Mouse (Mus musculus) lung, embryonic 14.5 days (tissue): ENCODE measurements around the gene Mfrp. TPM values are rescaled to one million over a fixed set of nuclear protein-coding genes. Genes with fewer than 3 reads are reported as not detected.

Source experiments
- ATAC-seq: fragments of 200-750 bp; cut with Nextera tagmentation; 2 replicates; pipeline ENCODE4 v1.8.0; 2017; ENCODE audit warnings: mild to moderate bottlenecking, moderate TSS enrichment, moderate library complexity; ENCODE audit not compliant: insufficient read depth
- DNase-seq: peaks from one replicate; pipeline ENCODE4 v3.0.0-alpha.2; 2015
- H3K27ac ChIP-seq: fragments of 300-500 bp; sonication (generic); 2 replicates; pipeline ENCODE4 v1.5.1; 2014; ENCODE audit warnings: low read depth, mild to moderate bottlenecking, moderate library complexity
- H3K27me3 ChIP-seq: fragments of 300-500 bp; sonication (generic); 2 replicates; pipeline ENCODE4 v1.6.1; 2014; ENCODE audit warnings: low read length, control low read depth; ENCODE audit not compliant: insufficient read depth
- H3K36me3 ChIP-seq: fragments of 300-500 bp; sonication (generic); 2 replicates; pipeline ENCODE4 v1.6.1; 2014; ENCODE audit warnings: control low read depth; ENCODE audit not compliant: insufficient read depth
- H3K4me1 ChIP-seq: fragments of 300-500 bp; sonication (generic); 2 replicates; pipeline ENCODE4 v1.6.1; 2014; ENCODE audit warnings: antibody characterized with exemption, control low read depth; ENCODE audit not compliant: insufficient read depth
- H3K4me2 ChIP-seq: fragments of 300-500 bp; sonication (generic); 2 replicates; pipeline ENCODE4 v1.6.1; 2014; ENCODE audit warnings: mild to moderate bottlenecking
- H3K4me3 ChIP-seq: fragments of 300-500 bp; sonication (generic); 2 replicates; pipeline ENCODE4 v1.5.1; 2014; ENCODE audit warnings: low read depth, low read length
- H3K9ac ChIP-seq: fragments of 300-500 bp; sonication (generic); 2 replicates; pipeline ENCODE4 v1.6.1; 2014
- H3K9me3 ChIP-seq: fragments of 300-500 bp; sonication (generic); 2 replicates; pipeline ENCODE4 v1.6.1; 2016; ENCODE audit warnings: low read depth, low read length, control low read depth
- CTCF ChIP-seq: IDR thresholded peaks from 2 replicates; pipeline ENCODE4 v1.5.1; 2016; ENCODE audit warnings: antibody characterized with exemption, low read depth
- WGBS: fragments of 180-500 bp; shearing (Covaris S2); extraction: QIAGEN DNeasy Blood & Tissue Kit; methylation state at CpG from one replicate; pipeline ENCODE4 v1.1.7; 2014; 5-methylcytosine and 5-hydroxymethylcytosine counted together
- polyA plus RNA-seq: library from polyadenylated mRNA; unstranded; fragments of >200 nt; fragmentation: Nextera tagmentation; extraction: Ambion mirVana; gene quantifications from 2 replicates; pipeline ENCODE4 v1.2.1, GENCODE M21; 2014

Gene Mfrp
- polyA plus RNA-seq, 1 experiment from 2014 or later, result 0.07 TPM

- peak; percentile 32 for ATAC-seq
- peak overlapping the region; percentile 73 for H3K9ac ChIP-seq
Measured at GRCm38 (mm10) chr9:44084236-44084635, 17.3 kb upstream of the Mfrp start.

GRCm38 (mm10) chr9:44084659-44085229 is 16.8 kb upstream of the Mfrp start:
- peak overlapping the region; percentile 73 for H3K9ac ChIP-seq
- H3K4me1 ChIP-seq, result peaks cover 7% of the 10 kb centered on the region; the same call in 1 of the 2 replicates
- H3K27me3 ChIP-seq, result peaks cover 29% of the 10 kb centered on the region; the same call in 1 of the 2 replicates
- under 1% methylated on average over 62 of the region's 62 CpGs for WGBS
- no peak for TF ChIP-seq CTCF
- H3K27ac ChIP-seq, result no peak overlapping the region
- DNase-seq (peak; percentile 91), ATAC-seq (peak; percentile 75)
- no peaks in the 10 kb centered on the region for H3K36me3 ChIP-seq
- peak overlapping the region; percentile 59 for H3K4me3 ChIP-seq
- peak overlapping the region; percentile 100 for H3K4me2 ChIP-seq
- no peaks in the 10 kb centered on the region for H3K9me3 ChIP-seq

More at GRCm38 (mm10) chr9:44084236-44084635, 17.3 kb upstream of the Mfrp start:
- Histone ChIP-seq H3K9me3 (no peaks in the 10 kb centered on the region), H3K36me3 (no peaks in the 10 kb centered on the region), H3K27me3 (peaks cover 29% of the 10 kb centered on the region; the same call in 1 of the 2 replicates), H3K27ac (no peak overlapping the region), H3K4me2 (peak overlapping the region; percentile 100), H3K4me1 (peaks cover 7% of the 10 kb centered on the region; the same call in 1 of the 2 replicates), H3K4me3 (peak overlapping the region; percentile 59)
- DNase-seq, result peak; percentile 39
- WGBS, result 2% methylated on average over 14 of the region's 14 CpGs
- TF ChIP-seq CTCF, result 0 out of 2 replicates have a peak, but pooled peaks have one; percentile 3

- Histone ChIP-seq H3K4me1 (peaks cover 7% of the 10 kb centered on the region; the same call in 1 of the 2 replicates), H3K27ac (no peak overlapping the region)
Measured at GRCm38 (mm10) chr9:44085276-44085675, 16.3 kb upstream of the Mfrp start.

GRCm38 (mm10) chr9:44085741-44086665 is 15.5 kb upstream of the Mfrp start:
- TF ChIP-seq CTCF, result no peak
- peak overlapping the region; percentile 100 for H3K4me2 ChIP-seq
- WGBS, result 60% methylated on average over 15 of the region's 15 CpGs
- DNase-seq (no peak), ATAC-seq (no peak)
- H3K36me3 ChIP-seq, result peaks cover 1% of the 10 kb centered on the region; the same call in 1 of the 2 replicates
- peaks cover 29% of the 10 kb centered on the region; the same call in 1 of the 2 replicates for H3K27me3 ChIP-seq
- H3K27ac ChIP-seq, result no peak overlapping the region
- H3K9ac ChIP-seq, result peak overlapping the region; percentile 73; the same call in 1 of the 2 replicates
- no peaks in the 10 kb centered on the region for H3K9me3 ChIP-seq
- H3K4me1 ChIP-seq, result peaks cover 7% of the 10 kb centered on the region; the same call in 1 of the 2 replicates
- peak overlapping the region; percentile 59; the same call in 1 of the 2 replicates for H3K4me3 ChIP-seq

More at GRCm38 (mm10) chr9:44085276-44085675, 16.3 kb upstream of the Mfrp start:
- Histone ChIP-seq H3K4me3 (peak overlapping the region; percentile 59), H3K27me3 (peaks cover 29% of the 10 kb centered on the region; the same call in 1 of the 2 replicates), H3K4me2 (peak overlapping the region; percentile 100), H3K9me3 (no peaks in the 10 kb centered on the region), H3K36me3 (no peaks in the 10 kb centered on the region), H3K9ac (peak overlapping the region; percentile 73)
- DNase-seq, result no peak
- TF ChIP-seq CTCF, result no peak
- ATAC-seq, result no peak
- 4% methylated on average over 10 of the region's 10 CpGs for WGBS

- ATAC-seq (no peak), DNase-seq (no peak)
- Histone ChIP-seq H3K36me3 (peaks cover 9% of the 10 kb centered on the region; the same call in 1 of the 2 replicates), H3K9me3 (no peaks in the 10 kb centered on the region), H3K9ac (no peak overlapping the region), H3K27me3 (peaks cover 29% of the 10 kb centered on the region; the same call in 1 of the 2 replicates), H3K4me2 (no peak overlapping the region), H3K4me3 (no peak overlapping the region), H3K4me1 (peaks cover 7% of the 10 kb centered on the region; the same call in 1 of the 2 replicates), H3K27ac (no peak overlapping the region)
- 49% methylated on average over 10 of the region's 10 CpGs for WGBS
- TF ChIP-seq CTCF, result no peak
Measured at GRCm38 (mm10) chr9:44086960-44087359, 14.6 kb upstream of the Mfrp start.

GRCm38 (mm10) chr9:44087761-44088455 is 13.6 kb upstream of the Mfrp start:
- ATAC-seq (no peak), DNase-seq (peak; percentile 56)
- H3K36me3 ChIP-seq, result peaks cover 14% of the 10 kb centered on the region; the same call in 1 of the 2 replicates
- no peaks in the 10 kb centered on the region for H3K9me3 ChIP-seq
- H3K27ac ChIP-seq, result peak overlapping the region; percentile 58; the same call in 1 of the 2 replicates
- H3K4me1 ChIP-seq, result peaks cover 7% of the 10 kb centered on the region; the same call in 1 of the 2 replicates
- H3K9ac ChIP-seq, result no peak overlapping the region; the same call in 1 of the 2 replicates
- H3K27me3 ChIP-seq, result peaks cover 23% of the 10 kb centered on the region; the same call in 1 of the 2 replicates
- peak overlapping the region; percentile 35; the same call in 1 of the 2 replicates for H3K4me2 ChIP-seq
- no peak overlapping the region for H3K4me3 ChIP-seq
- no peak for TF ChIP-seq CTCF
- 8% methylated on average over 15 of the region's 15 CpGs for WGBS
